Mouse (Mus musculus) bone marrow macrophage, adult 2 months (primary cell): ENCODE measurements around the gene Mmp15. TPM values are rescaled to one million over a fixed set of nuclear protein-coding genes. Genes with fewer than 3 reads are reported as not detected.

Experiments used
- H3K27ac ChIP-seq: 2 replicates; pipeline ENCODE4 v1.5.1; 2012; ENCODE audit warnings: low read depth, low read length; ENCODE audit not compliant: insufficient read depth
- H3K4me1 ChIP-seq: 2 replicates; pipeline ENCODE4 v1.6.1; 2012; ENCODE audit warnings: low read length; ENCODE audit not compliant: control insufficient read depth, insufficient read depth
- H3K4me3 ChIP-seq: 2 replicates; pipeline ENCODE4 v1.5.1; 2012; ENCODE audit warnings: mild to moderate bottlenecking, low read length, moderate library complexity; ENCODE audit not compliant: insufficient read depth
- CTCF ChIP-seq: IDR thresholded peaks from 2 replicates; pipeline ENCODE4 v1.5.1; 2012; ENCODE audit warnings: low read depth, mild to moderate bottlenecking, low read length, moderate library complexity
- POLR2A ChIP-seq: IDR thresholded peaks from 2 replicates; pipeline ENCODE4 v1.6.1; 2012; ENCODE audit warnings: mild to moderate bottlenecking, low read depth, low read length, borderline replicate concordance
- polyA plus RNA-seq: library from polyadenylated mRNA; stranded (reverse); fragments of >200 nt; gene quantifications from 2 replicates; pipeline ENCODE4 v1.2.4, GENCODE M21; 2012; ENCODE audit not compliant: missing spikeins, insufficient read depth, insufficient read length

The Mmp15 gene
- polyA plus RNA-seq, 1 experiment: not detected

DNA sequence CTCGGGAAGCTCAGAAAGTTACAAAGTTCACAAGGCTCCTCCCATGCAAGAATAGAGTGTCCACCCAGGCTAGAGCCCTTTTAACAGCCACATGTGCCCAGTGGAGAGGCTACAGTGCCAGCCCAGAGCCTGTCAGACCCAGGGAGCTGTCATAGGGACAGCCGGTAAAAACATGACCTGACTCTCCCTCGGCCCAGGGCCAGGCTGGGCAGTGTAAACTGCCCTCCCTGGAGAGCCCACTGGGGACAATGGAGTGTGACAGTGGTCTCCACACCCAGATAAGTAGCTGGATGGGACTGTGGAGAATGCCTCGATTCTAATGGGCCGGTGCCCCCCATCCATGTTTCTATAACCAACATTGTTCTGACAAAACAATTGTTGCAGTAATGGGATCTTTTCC, 57.5 kb downstream of the Mmp15 start:
- Histone ChIP-seq H3K27ac (no peak overlapping the region), H3K4me3 (no peak overlapping the region), H3K4me1 (peaks cover 8% of the 10 kb centered on the region)
- TF ChIP-seq POLR2A: no peak
- no peak for TF ChIP-seq CTCF

DNA sequence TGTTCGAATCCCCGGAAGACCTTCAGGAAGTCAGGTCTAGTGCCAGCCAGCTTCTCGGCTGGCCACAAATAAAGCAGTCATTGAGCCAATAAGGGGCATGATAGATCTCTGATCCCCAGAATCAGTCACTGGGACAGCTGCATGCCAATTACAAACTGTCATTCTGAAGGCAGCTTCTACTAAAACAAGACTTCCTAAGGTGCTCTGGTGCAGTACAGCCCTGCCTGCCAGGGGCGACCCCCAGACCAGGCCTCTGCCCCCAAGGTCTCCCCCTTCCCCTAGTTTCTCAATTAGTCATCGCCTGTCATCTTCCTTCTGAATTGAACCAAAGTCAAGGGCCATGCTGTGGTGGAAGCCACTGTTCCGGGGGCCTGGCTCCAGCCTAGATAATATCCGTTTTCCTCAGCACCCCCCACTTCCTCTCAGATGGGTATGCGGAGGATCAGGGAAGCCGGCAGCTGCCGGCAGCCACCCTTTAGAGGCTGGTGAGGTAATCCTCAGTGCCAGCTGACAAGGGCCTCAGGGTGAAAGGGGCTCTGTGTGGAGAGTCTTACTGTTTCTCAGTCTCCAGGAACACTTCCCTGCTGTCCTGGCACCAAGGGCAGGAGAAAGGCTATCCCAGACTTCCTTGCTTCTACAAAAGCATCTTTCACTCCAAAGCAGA, 59.4 kb downstream of the Mmp15 start:
- Histone ChIP-seq H3K27ac (no peak overlapping the region), H3K4me3 (no peak overlapping the region), H3K4me1 (peaks cover 8% of the 10 kb centered on the region)
- TF ChIP-seq POLR2A (no peak), CTCF (no peak)

DNA sequence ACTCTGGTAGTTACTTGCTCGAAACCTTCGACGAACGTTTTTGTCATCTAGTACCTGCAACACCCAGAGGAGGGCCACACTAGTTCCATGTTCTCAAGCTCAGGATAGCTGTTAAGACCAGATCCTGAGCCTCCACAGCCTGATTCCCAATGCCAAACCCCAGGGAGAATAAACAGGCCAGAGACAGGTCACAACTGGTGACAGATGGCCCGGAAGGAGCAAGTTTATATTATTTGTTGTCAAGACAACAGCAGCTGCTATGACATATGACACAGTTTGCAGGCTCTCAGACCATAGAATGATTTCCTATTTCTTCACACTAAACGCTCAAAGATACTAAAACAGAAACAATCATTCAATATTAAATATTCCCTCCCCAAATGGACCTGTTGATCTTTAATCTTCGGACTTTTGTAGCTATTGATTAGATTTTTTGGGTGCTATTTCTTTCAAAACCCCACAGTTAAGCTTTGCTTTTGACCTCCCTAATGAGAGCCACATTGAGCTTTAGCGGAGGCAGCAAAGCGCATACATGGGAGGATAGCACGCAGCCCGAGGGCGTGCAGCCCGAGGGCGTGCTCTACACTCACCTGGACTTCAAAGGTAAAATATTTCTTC, 70.2 kb downstream of the Mmp15 start:
- TF ChIP-seq POLR2A (no peak), CTCF (no peak)
- Histone ChIP-seq H3K4me1 (peaks cover 18% of the 10 kb centered on the region), H3K27ac (no peak overlapping the region), H3K4me3 (no peak overlapping the region)

Other genes starting within 250 kb of the Mmp15 start
- 14.8 and 15.9 TPM in 2 replicates for gene Kifc3, start 149.5 kb upstream of the Mmp15 start, polyA plus RNA-seq
- gene Cngb1, start 45.7 kb upstream of the Mmp15 start, polyA plus RNA-seq: 0.59 and 2.7 TPM in 2 replicates
- gene Tepp, start 41.7 kb upstream of the Mmp15 start, polyA plus RNA-seq: not detected in 2 replicates
- gene Zfp319, start 20.3 kb upstream of the Mmp15 start, polyA plus RNA-seq: 6.9 and 7.5 TPM in 2 replicates
- 35.0 and 35.2 TPM in 2 replicates for gene Usb1, start 20.0 kb upstream of the Mmp15 start, polyA plus RNA-seq
- 42.8 and 45.7 TPM in 2 replicates for gene Cfap20, start 82.6 kb downstream of the Mmp15 start, polyA plus RNA-seq
- gene Csnk2a2, start 137.8 kb downstream of the Mmp15 start, polyA plus RNA-seq: 64.5 and 66.5 TPM in 2 replicates
- not detected in 2 replicates for gene Ccdc113, start 181.8 kb downstream of the Mmp15 start, polyA plus RNA-seq
- not detected in 2 replicates for gene Prss54, start 224.1 kb downstream of the Mmp15 start, polyA plus RNA-seq